Mouse (Mus musculus) CH12.LX (cell line): ENCODE measurements at regions not wholly inside any gene's neighbourhood (a gene's known extent, or its start where the extent isn't known, plus 50 kb on each side); places are given as distances from the start of the nearest gene placed in this dataset.

Experiments
- DNase-seq: peaks from one replicate; pipeline ENCODE4 v3.0.0-alpha.2; 2013; ENCODE audit errors: extremely low read depth
- H3K27ac ChIP-seq: 2 replicates; pipeline ENCODE4 v1.5.1; 2012; ENCODE audit warnings: low read depth, mild to moderate bottlenecking, control low read depth, moderate library complexity; ENCODE audit not compliant: insufficient read depth
- H3K27me3 ChIP-seq: replicated peaks from 2 replicates; pipeline ENCODE3; 2012; ENCODE audit warnings: inconsistent platforms
- H3K36me3 ChIP-seq, 2 experiments: replicated peaks in 1 of 2; 2 replicates each; pipeline versions ENCODE3 to v1.6.1; 2012; ENCODE audit warnings: inconsistent platforms in 1 of 2, low read length in 1 of 2, mild to moderate bottlenecking in 1 of 2, mixed read lengths in 1 of 2, moderate library complexity in 1 of 2; ENCODE audit not compliant: control insufficient read depth in 1 of 2, insufficient read depth in 1 of 2
- H3K4me1 ChIP-seq, 2 experiments: 2 replicates each; pipeline ENCODE4 v1.6.1; 2012; ENCODE audit warnings: inconsistent platforms in 1 of 2, moderate library complexity in 1 of 2; ENCODE audit not compliant: insufficient read depth in 2 of 2, control insufficient read depth in 1 of 2
- H3K4me2 ChIP-seq: 2 replicates; pipeline ENCODE4 v1.6.1; 2012; ENCODE audit warnings: low read depth, mild to moderate bottlenecking, control low read depth; ENCODE audit not compliant: poor library complexity, insufficient read depth, severe bottlenecking
- H3K4me3 ChIP-seq, 3 experiments: fragments of 150-350 bp in 1 of 3; sonication (generic) in 1 of 3; replicated peaks in 1 of 3; 2 replicates each; pipeline versions ENCODE3 to v1.5.1; 2011 to 2012; ENCODE audit warnings: low read depth in 2 of 3, low read length in 2 of 3, mild to moderate bottlenecking in 2 of 3, moderate library complexity in 2 of 3, control low read depth in 1 of 3, improper control_type of control experiment in 1 of 3, inconsistent platforms in 1 of 3, mixed read lengths in 1 of 3; ENCODE audit not compliant: poor library complexity in 1 of 3
- H3K79me2 ChIP-seq: replicated peaks from 2 replicates; pipeline ENCODE4 v1.6.1; 2012; ENCODE audit warnings: mild to moderate bottlenecking, moderate library complexity; ENCODE audit not compliant: control insufficient read depth, poor library complexity, insufficient read depth, severe bottlenecking; ENCODE audit errors: extremely low read depth
- H3K9ac ChIP-seq: 2 replicates; pipeline ENCODE4 v1.6.1; 2012; ENCODE audit warnings: low read depth, mild to moderate bottlenecking, control low read depth, moderate library complexity; ENCODE audit not compliant: insufficient read depth
- H3K9me3 ChIP-seq: replicated peaks from 2 replicates; pipeline ENCODE3; 2012; ENCODE audit warnings: low read length, inconsistent platforms, mixed read lengths
- BHLHE40 ChIP-seq: IDR thresholded peaks from 2 replicates; pipeline ENCODE4 v1.6.1; 2011; ENCODE audit warnings: mild to moderate bottlenecking, low read depth, low read length, improper control_type of control experiment
- CHD1 ChIP-seq: IDR thresholded peaks from 2 replicates; pipeline ENCODE4 v1.6.1; 2012; ENCODE audit warnings: low read depth, low read length, improper control_type of control experiment, inconsistent platforms
- CHD2 ChIP-seq: IDR thresholded peaks from 2 replicates; pipeline ENCODE4 v1.6.1; 2011; ENCODE audit warnings: low read length, improper control_type of control experiment
- E2F4 ChIP-seq: IDR thresholded peaks from 2 replicates; pipeline ENCODE4 v1.6.1; 2011; ENCODE audit warnings: low read depth, low read length, improper control_type of control experiment; ENCODE audit not compliant: insufficient replicate concordance
- ELF1 ChIP-seq: IDR thresholded peaks from 2 replicates; pipeline ENCODE4 v1.6.1; 2014; ENCODE audit warnings: low read depth, mild to moderate bottlenecking, inconsistent platforms, low read length, improper control_type of control experiment
- EP300 ChIP-seq: IDR thresholded peaks from 2 replicates; pipeline ENCODE4 v1.6.1; 2011; ENCODE audit warnings: low read length, improper control_type of control experiment
- HCFC1 ChIP-seq: IDR thresholded peaks from 2 replicates; pipeline ENCODE4 v1.6.1; 2012; ENCODE audit warnings: low read depth, mild to moderate bottlenecking, inconsistent platforms, low read length, improper control_type of control experiment
- IRF4 ChIP-seq: IDR thresholded peaks from 2 replicates; pipeline ENCODE4 v1.6.1; 2014; ENCODE audit warnings: low read depth, mild to moderate bottlenecking, inconsistent platforms, low read length, improper control_type of control experiment
- JUN ChIP-seq: IDR thresholded peaks from 2 replicates; pipeline ENCODE4 v1.6.1; 2011; ENCODE audit warnings: low read depth, mild to moderate bottlenecking, low read length, improper control_type of control experiment, moderate library complexity; ENCODE audit not compliant: insufficient read depth
- JUND ChIP-seq: conservative IDR thresholded peaks from 2 replicates; pipeline ENCODE4 v1.6.1; 2011; ENCODE audit warnings: low read depth, low read length, improper control_type of control experiment
- MAZ ChIP-seq: IDR thresholded peaks from 2 replicates; pipeline ENCODE4 v1.6.1; 2012; ENCODE audit warnings: low read depth, mild to moderate bottlenecking, inconsistent platforms, low read length, improper control_type of control experiment, moderate library complexity
- MEF2A ChIP-seq: IDR thresholded peaks from 2 replicates; pipeline ENCODE4 v1.6.1; 2014; ENCODE audit warnings: low read depth, mild to moderate bottlenecking, inconsistent platforms, low read length, improper control_type of control experiment, borderline replicate concordance
- MXI1 ChIP-seq: IDR thresholded peaks from 2 replicates; pipeline ENCODE4 v1.6.1; 2011; ENCODE audit warnings: mild to moderate bottlenecking, low read depth, low read length, improper control_type of control experiment
- MYC ChIP-seq: IDR thresholded peaks from 2 replicates; pipeline ENCODE4 v1.6.1; 2011; ENCODE audit warnings: low read depth, mild to moderate bottlenecking, improper control_type of control experiment, low read length
- NELFE ChIP-seq: IDR thresholded peaks from 2 replicates; pipeline ENCODE4 v1.6.1; 2011; ENCODE audit warnings: low read depth, low read length, improper control_type of control experiment
- NRF1 ChIP-seq: IDR thresholded peaks from 2 replicates; pipeline ENCODE4 v1.6.1; 2014; ENCODE audit warnings: low read depth, mild to moderate bottlenecking, inconsistent platforms, low read length, improper control_type of control experiment, moderate library complexity
- PAX5 ChIP-seq: IDR thresholded peaks from 2 replicates; pipeline ENCODE4 v1.6.1; 2012; ENCODE audit warnings: low read length, inconsistent platforms, mixed read lengths
- POLR2A ChIP-seq: IDR thresholded peaks from 2 replicates; pipeline ENCODE4 v1.6.1; 2011; ENCODE audit warnings: low read depth, mild to moderate bottlenecking, improper control_type of control experiment, low read length
- POLR2AphosphoS2 ChIP-seq: IDR thresholded peaks from 2 replicates; pipeline ENCODE4 v1.6.1; 2011; ENCODE audit warnings: low read depth, low read length, improper control_type of control experiment
- RAD21 ChIP-seq: IDR thresholded peaks from 2 replicates; pipeline ENCODE4 v1.6.1; 2011; ENCODE audit warnings: low read depth, mild to moderate bottlenecking, low read length, improper control_type of control experiment, moderate library complexity
- RCOR1 ChIP-seq: conservative IDR thresholded peaks from 2 replicates; pipeline ENCODE4 v1.6.1; 2012; ENCODE audit warnings: low read depth, mild to moderate bottlenecking, inconsistent platforms, low read length, improper control_type of control experiment
- SIN3A ChIP-seq: IDR thresholded peaks from 2 replicates; pipeline ENCODE4 v1.6.1; 2012; ENCODE audit warnings: low read length, improper control_type of control experiment, inconsistent platforms
- TCF12 ChIP-seq: IDR thresholded peaks from 2 replicates; pipeline ENCODE4 v1.6.1; 2014; ENCODE audit warnings: low read depth, mild to moderate bottlenecking, inconsistent platforms, low read length, improper control_type of control experiment
- UBTF ChIP-seq: IDR thresholded peaks from 2 replicates; pipeline ENCODE4 v1.6.1; 2012; ENCODE audit warnings: low read depth, mild to moderate bottlenecking, inconsistent platforms, low read length, improper control_type of control experiment, moderate library complexity
- USF1 ChIP-seq: IDR thresholded peaks from 2 replicates; pipeline ENCODE4 v1.6.1; 2014; ENCODE audit warnings: low read depth, mild to moderate bottlenecking, inconsistent platforms, low read length, improper control_type of control experiment
- USF2 ChIP-seq: conservative IDR thresholded peaks from 2 replicates; pipeline ENCODE4 v1.6.1; 2011; ENCODE audit warnings: low read depth, low read length, improper control_type of control experiment
- ZC3H11A ChIP-seq: IDR thresholded peaks from 2 replicates; pipeline ENCODE4 v1.6.1; 2012; ENCODE audit warnings: low read depth, mild to moderate bottlenecking, inconsistent platforms, low read length, improper control_type of control experiment
- ZKSCAN1 ChIP-seq: IDR thresholded peaks from 2 replicates; pipeline ENCODE4 v1.6.1; 2012; ENCODE audit warnings: low read depth, inconsistent platforms, low read length, improper control_type of control experiment, borderline replicate concordance
- ZNF384 ChIP-seq: IDR thresholded peaks from 2 replicates; pipeline ENCODE4 v1.6.1; 2012; ENCODE audit warnings: low read depth, low read length, improper control_type of control experiment, inconsistent platforms
- dilution Hi-C: fragments of 300-500 bp; cut with MboI; formaldehyde crosslinking; loops from 2 replicates; pipeline ENCODE4 v1.14.3; 2020; ENCODE audit warnings: low sequenced_read_pairs; ENCODE audit not compliant: extremely low pct_unique_long_range_greater_than_20kb, extremely low pct_ligation_motif_present
- in situ Hi-C: fragments of 300-500 bp; cut with MboI; formaldehyde crosslinking; loops from 3 replicates; pipeline ENCODE4 v1.14.3; 2019; ENCODE audit warnings: low sequenced_read_pairs, low pct_ligation_motif_present, low pct_unique_long_range_greater_than_20kb, mixed read lengths

DNA sequence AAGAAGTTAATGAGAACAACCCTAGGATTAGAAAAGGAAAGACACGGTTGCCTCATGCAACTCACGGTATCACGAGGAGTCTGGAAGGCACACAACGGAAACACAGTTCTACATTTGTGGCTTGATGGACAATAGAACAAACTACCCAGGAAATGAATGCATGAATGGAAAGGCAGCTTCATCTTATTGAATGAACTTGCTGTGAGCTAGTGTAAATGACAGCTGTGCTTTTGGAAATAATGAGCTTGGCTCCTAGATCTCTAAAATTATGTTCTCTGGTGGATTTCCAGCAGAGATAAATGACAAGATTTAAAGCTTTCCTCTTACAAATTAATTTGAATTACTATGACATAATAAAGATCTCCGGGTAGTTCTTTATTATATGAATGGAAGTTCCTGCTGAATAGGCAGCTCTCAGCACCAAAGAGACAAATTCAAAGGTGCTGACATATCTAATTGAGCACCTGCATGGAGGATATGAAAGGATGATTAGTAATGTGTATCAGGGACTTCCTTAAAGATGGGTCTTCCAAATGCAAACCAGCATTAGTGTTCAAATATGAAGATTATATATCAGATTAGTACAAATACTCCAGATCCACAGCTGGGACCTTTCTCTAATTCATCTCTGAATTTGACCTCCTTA, 262.5 kb downstream of the Pth2r start:
- Histone ChIP-seq H3K4me3 (no peak overlapping the region), H3K36me3 (no peaks in the 10 kb centered on the region), H3K9me3 (no peaks in the 10 kb centered on the region), H3K4me1 (no peaks in the 10 kb centered on the region), H3K79me2 (no peaks in the 10 kb centered on the region), H3K27ac (no peak overlapping the region), H3K9ac (no peak overlapping the region), H3K27me3 (no peaks in the 10 kb centered on the region), H3K4me2 (no peak overlapping the region)
- no peak for DNase-seq
- in situ Hi-C loops: no loop called here
- dilution Hi-C loops: no loop called here
- TF ChIP-seq CHD1 (no peak), RAD21 (no peak), TCF12 (no peak), ZKSCAN1 (no peak), USF2 (no peak), JUND (no peak), MXI1 (no peak), EP300 (no peak), POLR2A (no peak), ZNF384 (no peak), E2F4 (no peak), NELFE (no peak), ZC3H11A (no peak), JUN (no peak), PAX5 (no peak), USF1 (no peak), MEF2A (no peak), UBTF (no peak), IRF4 (no peak)

DNA sequence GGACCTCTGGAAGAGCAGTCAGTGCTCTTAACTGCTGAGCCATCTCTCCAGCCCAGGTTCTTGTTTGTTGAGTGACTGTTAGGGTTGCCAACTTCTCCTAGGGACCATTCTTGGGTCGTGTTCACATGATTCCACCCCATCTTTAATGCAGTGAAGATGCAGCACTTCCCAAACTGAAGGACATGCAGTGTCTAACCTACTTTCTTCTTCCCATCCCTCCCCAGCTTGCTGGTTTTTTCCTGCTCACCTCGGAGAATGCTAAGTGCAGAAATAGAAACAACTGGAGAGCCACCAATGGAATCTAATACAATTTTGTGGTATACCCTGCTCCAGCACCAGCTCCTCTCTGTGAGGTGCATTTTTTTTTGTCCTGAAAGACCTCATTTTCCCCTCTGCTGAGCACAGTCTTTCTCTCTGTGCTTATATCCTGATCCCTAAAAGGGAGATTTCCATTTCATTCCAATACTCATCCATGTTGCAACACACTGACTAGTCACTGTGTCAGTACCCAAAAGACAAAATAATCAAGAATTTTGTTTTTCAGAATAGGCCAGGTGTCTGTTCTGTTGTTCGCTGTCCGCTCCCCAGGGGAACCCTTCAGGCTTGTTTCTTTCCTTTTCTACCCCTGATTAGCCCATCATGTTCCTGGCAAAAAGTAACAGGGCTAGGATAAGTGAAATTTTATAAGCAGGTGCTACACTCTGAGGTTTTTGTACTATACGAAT, 263.6 kb downstream of the Pth2r start:
- dilution Hi-C loops (no loop called here), in situ Hi-C loops (no loop called here)
- no peak overlapping the region for H3K4me3 ChIP-seq
- H3K36me3 ChIP-seq: no peaks in the 10 kb centered on the region
- H3K9me3 ChIP-seq: no peaks in the 10 kb centered on the region
- no peaks in the 10 kb centered on the region for H3K27me3 ChIP-seq
- DNase-seq: no peak
- H3K79me2 ChIP-seq: no peaks in the 10 kb centered on the region
- TF ChIP-seq BHLHE40 (no peak), POLR2AphosphoS2 (no peak), ZNF384 (no peak), CHD2 (no peak), MAZ (no peak), PAX5 (no peak), RCOR1 (no peak), JUN (no peak), MYC (no peak), MXI1 (no peak), USF2 (no peak), MEF2A (no peak), UBTF (no peak), SIN3A (no peak), HCFC1 (no peak), TCF12 (no peak), ELF1 (no peak), NRF1 (no peak)
- no peaks in the 10 kb centered on the region for H3K4me1 ChIP-seq
- no peak overlapping the region for H3K4me2 ChIP-seq
- no peak overlapping the region for H3K27ac ChIP-seq
- H3K9ac ChIP-seq: no peak overlapping the region
